Mouse (Mus musculus) kidney, embryonic 15.5 days (tissue): ENCODE data around the gene Syt2. TPM values are rescaled to one million over a fixed set of nuclear protein-coding genes. Genes with fewer than 3 reads are reported as not detected.

Source experiments
- ATAC-seq: fragments of 200-750 bp; cut with Nextera tagmentation; replicated peaks from 2 replicates; pipeline ENCODE4 v1.8.0; 2017; ENCODE audit warnings: moderate TSS enrichment; ENCODE audit not compliant: low FRiP score
- H3K27ac ChIP-seq: fragments of 300-500 bp; sonication (generic); 2 replicates; pipeline ENCODE4 v1.5.1; 2015; ENCODE audit warnings: mild to moderate bottlenecking, inconsistent platforms
- H3K27me3 ChIP-seq: fragments of 300-500 bp; sonication (generic); 2 replicates; pipeline ENCODE4 v1.6.1; 2015; ENCODE audit warnings: inconsistent platforms
- H3K36me3 ChIP-seq: fragments of 300-500 bp; sonication (generic); 2 replicates; pipeline ENCODE4 v1.6.1; 2015; ENCODE audit warnings: inconsistent platforms
- H3K4me1 ChIP-seq: fragments of 300-500 bp; sonication (generic); 2 replicates; pipeline ENCODE4 v1.6.1; 2015; ENCODE audit warnings: inconsistent platforms
- H3K4me2 ChIP-seq: fragments of 300-500 bp; sonication (generic); 2 replicates; pipeline ENCODE4 v1.6.1; 2015; ENCODE audit warnings: moderate library complexity, mild to moderate bottlenecking, inconsistent platforms
- H3K4me3 ChIP-seq: fragments of 300-500 bp; sonication (generic); replicated peaks from 2 replicates; pipeline ENCODE4 v1.5.1; 2015; ENCODE audit warnings: mild to moderate bottlenecking, inconsistent platforms
- H3K9ac ChIP-seq: fragments of 300-500 bp; sonication (generic); 2 replicates; pipeline ENCODE4 v1.6.1; 2015; ENCODE audit warnings: mild to moderate bottlenecking, inconsistent platforms
- H3K9me3 ChIP-seq: fragments of 300-500 bp; sonication (generic); replicated peaks from 2 replicates; pipeline ENCODE4 v1.6.1; 2016; ENCODE audit warnings: inconsistent platforms
- WGBS: fragments of 180-500 bp; shearing (Covaris S2); methylation state at CpG from one replicate; pipeline ENCODE4 v1.1.7; 2015; ENCODE audit warnings: mixed read lengths; 5-methylcytosine and 5-hydroxymethylcytosine counted together
- polyA plus RNA-seq: library from polyadenylated mRNA; unstranded; fragments of >200 nt; fragmentation: Nextera tagmentation; extraction: Ambion mirVana; gene quantifications from 2 replicates; pipeline ENCODE4 v1.2.1, GENCODE M21; 2015

Syt2 gene
- polyA plus RNA-seq, 1 experiment from 2014 or later: 1.5 TPM

DNA sequence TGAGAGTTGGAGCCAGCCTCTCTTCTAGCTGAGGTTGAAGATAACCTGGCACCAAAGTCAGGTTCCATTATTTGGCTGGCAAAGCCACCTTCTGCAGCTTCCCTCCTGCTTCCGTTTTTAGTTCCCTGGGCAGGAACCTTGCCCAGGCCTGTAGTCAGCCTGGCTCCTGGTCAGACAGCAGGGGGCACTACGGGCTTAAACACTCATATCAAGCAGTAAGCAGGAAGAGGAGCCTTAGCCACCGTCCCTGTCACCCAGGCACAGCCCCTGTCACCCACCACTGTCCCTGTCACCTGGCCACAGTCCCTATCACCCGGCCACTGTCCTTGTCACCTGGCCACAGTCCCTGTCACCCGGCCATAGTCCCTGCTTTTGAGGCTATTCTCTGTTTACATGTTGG is 78.8 kb downstream of the Syt2 start:
- H3K4me2 ChIP-seq: no peak overlapping the region
- H3K27me3 ChIP-seq: no peaks in the 10 kb centered on the region
- no peak for ATAC-seq
- no peak overlapping the region for H3K9ac ChIP-seq
- H3K4me1 ChIP-seq: peaks cover 37% of the 10 kb centered on the region
- H3K36me3 ChIP-seq: no peaks in the 10 kb centered on the region
- WGBS: 43% methylated on average over 5 of the region's 5 CpGs
- H3K4me3 ChIP-seq: no peak overlapping the region
- H3K9me3 ChIP-seq: no peaks in the 10 kb centered on the region
- no peak overlapping the region for H3K27ac ChIP-seq

DNA sequence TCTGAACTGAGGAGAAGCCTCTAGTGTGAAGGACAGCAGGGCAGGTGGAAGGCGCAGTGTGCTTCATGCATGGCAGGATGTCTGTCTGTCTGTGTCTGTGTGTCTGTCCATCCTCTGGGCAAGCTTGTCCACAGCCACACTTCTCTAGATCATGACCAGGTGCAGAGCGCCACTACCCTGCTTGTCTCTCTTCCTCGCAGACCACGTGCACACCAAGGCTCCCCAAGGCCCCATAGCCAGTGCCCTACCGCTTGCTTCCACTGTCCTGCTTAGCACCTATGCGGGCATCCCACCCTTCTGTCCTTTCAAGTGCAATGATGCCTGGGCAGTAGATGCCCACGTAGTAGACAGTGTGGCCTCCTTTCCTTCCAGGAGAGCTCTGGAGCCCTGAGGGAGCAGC is 80.0 kb downstream of the Syt2 start:
- 92% methylated on average over 7 of the region's 7 CpGs for WGBS
- Histone ChIP-seq H3K36me3 (no peaks in the 10 kb centered on the region), H3K27me3 (no peaks in the 10 kb centered on the region), H3K9me3 (no peaks in the 10 kb centered on the region), H3K4me3 (no peak overlapping the region), H3K9ac (no peak overlapping the region), H3K4me1 (peaks cover 37% of the 10 kb centered on the region), H3K4me2 (no peak overlapping the region), H3K27ac (no peak overlapping the region)
- ATAC-seq: no peak

DNA sequence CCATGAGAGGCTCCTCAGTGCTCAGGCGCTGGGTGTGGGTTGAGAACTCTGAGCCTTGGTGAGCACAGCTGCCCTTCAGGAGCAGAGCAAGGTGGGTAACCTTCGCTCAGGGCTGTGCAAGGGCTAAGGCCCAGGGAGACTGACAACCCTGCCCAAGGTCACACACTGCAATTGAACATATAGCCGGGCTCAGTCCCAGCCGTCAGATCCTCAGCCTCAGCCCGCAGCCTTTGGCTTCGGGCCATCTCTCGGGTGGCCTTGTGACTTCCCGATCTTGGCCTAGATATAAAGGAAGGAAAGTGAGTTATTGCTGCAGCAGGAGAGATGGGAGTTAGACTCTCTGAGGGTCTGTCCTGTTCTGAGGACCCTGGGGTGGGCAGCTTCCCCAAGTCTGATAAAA is 80.8 kb downstream of the Syt2 start:
- Histone ChIP-seq H3K4me3 (no peak overlapping the region), H3K9me3 (no peaks in the 10 kb centered on the region), H3K4me2 (no peak overlapping the region), H3K4me1 (peaks cover 37% of the 10 kb centered on the region), H3K9ac (no peak overlapping the region), H3K27ac (no peak overlapping the region), H3K27me3 (no peaks in the 10 kb centered on the region), H3K36me3 (no peaks in the 10 kb centered on the region)
- 57% methylated on average over 8 of the region's 8 CpGs for WGBS
- no peak for ATAC-seq

DNA sequence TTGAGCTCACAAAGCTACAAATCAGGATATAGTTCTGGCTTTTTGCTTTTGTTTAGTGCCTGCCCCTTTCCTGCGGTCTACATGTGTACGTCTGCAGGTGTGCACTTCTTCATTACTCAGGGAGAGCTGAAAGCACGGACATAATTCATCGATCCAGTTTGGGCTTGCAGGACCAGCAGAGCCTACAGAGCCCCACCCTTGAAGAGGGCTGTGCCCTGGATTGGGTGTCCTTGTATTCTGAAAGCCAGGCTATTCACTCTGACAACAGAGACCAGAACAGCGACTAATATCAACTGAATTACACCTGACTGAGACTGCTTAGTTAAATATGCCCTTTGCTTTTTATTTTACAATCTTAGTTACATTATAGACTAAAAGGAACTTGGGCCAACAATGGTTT is 87.2 kb downstream of the Syt2 start:
- peaks cover 21% of the 10 kb centered on the region for H3K4me1 ChIP-seq
- H3K9me3 ChIP-seq: no peaks in the 10 kb centered on the region
- H3K27me3 ChIP-seq: no peaks in the 10 kb centered on the region
- no peak overlapping the region for H3K9ac ChIP-seq
- no peak overlapping the region for H3K4me3 ChIP-seq
- ATAC-seq: no peak
- no peak overlapping the region for H3K4me2 ChIP-seq
- H3K27ac ChIP-seq: no peak overlapping the region
- no peaks in the 10 kb centered on the region for H3K36me3 ChIP-seq
- 78% methylated on average over 5 of the region's 5 CpGs for WGBS

DNA sequence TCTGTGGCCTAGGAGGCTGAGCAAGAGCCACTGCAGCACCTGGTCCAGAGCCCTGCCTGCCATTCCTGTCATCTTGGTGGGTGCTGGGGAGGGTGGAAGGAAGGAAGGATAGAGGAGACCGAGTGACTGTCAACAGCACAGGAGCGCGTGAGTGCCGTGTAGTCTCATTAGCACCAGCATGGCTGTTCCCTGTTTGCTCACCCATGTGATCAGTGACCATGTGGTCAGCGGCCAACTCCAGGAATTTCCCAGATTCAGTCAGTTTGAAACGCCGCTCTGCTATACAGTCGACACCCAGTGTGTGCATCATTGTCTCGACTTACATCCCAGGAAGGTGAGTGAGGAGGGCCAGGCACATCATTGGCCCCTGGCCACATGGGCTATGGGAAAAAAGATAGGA is 91.0 kb downstream of the Syt2 start:
- ATAC-seq: peak; percentile 56; the same call in 1 of the 2 replicates
- no peaks in the 10 kb centered on the region for H3K27me3 ChIP-seq
- WGBS: 43% methylated on average over 9 of the region's 9 CpGs

DNA sequence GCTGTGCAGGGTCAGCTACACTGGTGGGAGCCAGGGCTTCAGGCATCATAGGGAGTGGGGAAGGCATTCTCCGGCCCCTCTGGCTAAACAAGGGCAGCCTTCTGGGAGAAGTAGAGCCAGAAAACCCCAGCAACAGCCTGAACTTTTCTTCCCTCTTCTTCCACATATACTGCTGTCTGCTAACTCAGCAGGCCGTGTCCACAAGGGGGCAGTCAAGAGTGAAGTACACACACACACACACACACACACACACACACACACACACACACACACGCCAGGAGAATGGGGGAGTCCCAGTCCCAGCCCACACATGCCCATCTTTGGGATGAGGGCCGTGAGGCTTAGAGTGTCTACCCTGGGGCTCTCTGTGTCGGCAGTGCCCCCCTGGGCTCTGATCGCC is 95.0 kb downstream of the Syt2 start:
- no peak overlapping the region for H3K4me2 ChIP-seq
- 86% methylated on average over 6 of the region's 6 CpGs for WGBS
- 0 out of 2 replicates have a peak, but pooled peaks cover 4% of the 10 kb centered on the region for H3K36me3 ChIP-seq
- ATAC-seq: no peak
- no peak overlapping the region for H3K9ac ChIP-seq
- no peak overlapping the region for H3K4me3 ChIP-seq
- H3K27me3 ChIP-seq: no peaks in the 10 kb centered on the region
- no peaks in the 10 kb centered on the region for H3K9me3 ChIP-seq
- no peak overlapping the region for H3K27ac ChIP-seq
- peaks cover 5% of the 10 kb centered on the region; the same call in 1 of the 2 replicates for H3K4me1 ChIP-seq

More for the DNA sequence above, 91.0 kb downstream of the Syt2 start:
- H3K36me3 ChIP-seq: no peaks in the 10 kb centered on the region
- no peak overlapping the region for H3K9ac ChIP-seq
- H3K4me2 ChIP-seq: peak overlapping the region; percentile 28; the same call in 1 of the 2 replicates
- no peak overlapping the region for H3K27ac ChIP-seq
- no peak overlapping the region for H3K4me3 ChIP-seq
- no peaks in the 10 kb centered on the region for H3K9me3 ChIP-seq
- peaks cover 5% of the 10 kb centered on the region; the same call in 1 of the 2 replicates for H3K4me1 ChIP-seq

DNA sequence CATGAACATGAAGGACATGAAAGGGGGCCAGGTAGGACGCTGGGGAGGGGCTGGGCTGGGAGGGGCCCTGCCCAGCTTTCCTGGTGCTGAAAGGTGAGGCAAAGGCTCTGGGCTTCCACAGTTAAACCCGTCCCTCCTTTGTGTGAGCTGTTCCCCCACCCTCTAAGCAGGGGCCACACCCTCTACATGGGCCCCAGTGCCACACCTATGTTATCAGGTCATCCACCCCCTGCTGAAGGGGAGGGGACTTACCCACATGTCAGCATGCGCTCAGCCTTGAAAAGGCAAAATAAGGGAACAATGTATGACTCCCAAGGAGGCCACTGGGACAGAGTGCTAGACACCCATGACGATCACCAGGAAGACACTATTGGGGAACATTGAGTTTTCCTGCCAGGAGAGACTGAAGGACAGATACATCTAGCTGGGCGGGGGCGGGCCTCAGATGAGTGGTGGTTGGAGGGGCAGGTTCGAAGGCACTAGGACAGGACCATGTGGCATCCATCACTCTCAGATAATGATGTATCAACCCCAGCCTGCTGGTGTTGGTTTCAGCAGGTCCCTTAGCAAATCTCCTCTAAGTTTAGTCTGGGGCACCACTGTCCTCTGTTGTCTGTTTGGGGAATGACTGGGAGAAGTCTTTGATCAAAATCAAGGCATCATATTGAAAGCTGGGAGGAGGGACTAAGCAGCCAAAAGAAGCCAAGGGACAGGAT is 95.6 kb downstream of the Syt2 start:
- H3K4me3 ChIP-seq: no peak overlapping the region
- peak; percentile 53; the same call in 1 of the 2 replicates for ATAC-seq
- no peaks in the 10 kb centered on the region for H3K9me3 ChIP-seq
- H3K4me1 ChIP-seq: peaks cover 5% of the 10 kb centered on the region; the same call in 1 of the 2 replicates
- no peak overlapping the region for H3K9ac ChIP-seq
- WGBS: 73% methylated on average over 7 of the region's 7 CpGs
- 0 out of 2 replicates have a peak, but pooled peaks cover 4% of the 10 kb centered on the region for H3K36me3 ChIP-seq
- H3K4me2 ChIP-seq: no peak overlapping the region
- H3K27ac ChIP-seq: no peak overlapping the region
- H3K27me3 ChIP-seq: no peaks in the 10 kb centered on the region

DNA sequence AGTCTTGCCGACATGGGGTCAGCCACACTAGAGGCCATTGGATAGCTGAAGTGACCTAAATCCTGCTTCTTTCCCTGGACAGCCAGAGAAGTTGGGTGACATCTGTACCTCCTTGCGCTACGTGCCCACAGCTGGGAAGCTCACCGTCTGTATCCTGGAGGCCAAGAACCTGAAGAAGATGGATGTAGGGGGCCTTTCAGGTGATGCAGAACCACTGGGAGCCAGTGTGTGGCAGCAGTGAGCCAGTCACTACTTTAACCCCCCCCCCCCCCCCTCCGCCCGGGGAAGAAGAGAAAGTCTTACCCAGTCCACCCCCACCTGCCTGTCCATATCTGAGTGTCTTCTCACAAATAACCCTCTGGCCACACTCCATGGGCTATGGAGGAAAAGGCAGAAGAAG is 99.2 kb downstream of the Syt2 start:
- 52% methylated on average over 6 of the region's 6 CpGs for WGBS
- no peak overlapping the region for H3K4me3 ChIP-seq
- 0 out of 2 replicates have a peak, but pooled peaks cover 4% of the 10 kb centered on the region for H3K36me3 ChIP-seq
- no peak for ATAC-seq
- H3K4me2 ChIP-seq: no peak overlapping the region
- H3K9me3 ChIP-seq: no peaks in the 10 kb centered on the region
- H3K4me1 ChIP-seq: peaks cover 11% of the 10 kb centered on the region; the same call in 1 of the 2 replicates
- H3K27me3 ChIP-seq: no peaks in the 10 kb centered on the region
- H3K9ac ChIP-seq: no peak overlapping the region
- H3K27ac ChIP-seq: no peak overlapping the region

DNA sequence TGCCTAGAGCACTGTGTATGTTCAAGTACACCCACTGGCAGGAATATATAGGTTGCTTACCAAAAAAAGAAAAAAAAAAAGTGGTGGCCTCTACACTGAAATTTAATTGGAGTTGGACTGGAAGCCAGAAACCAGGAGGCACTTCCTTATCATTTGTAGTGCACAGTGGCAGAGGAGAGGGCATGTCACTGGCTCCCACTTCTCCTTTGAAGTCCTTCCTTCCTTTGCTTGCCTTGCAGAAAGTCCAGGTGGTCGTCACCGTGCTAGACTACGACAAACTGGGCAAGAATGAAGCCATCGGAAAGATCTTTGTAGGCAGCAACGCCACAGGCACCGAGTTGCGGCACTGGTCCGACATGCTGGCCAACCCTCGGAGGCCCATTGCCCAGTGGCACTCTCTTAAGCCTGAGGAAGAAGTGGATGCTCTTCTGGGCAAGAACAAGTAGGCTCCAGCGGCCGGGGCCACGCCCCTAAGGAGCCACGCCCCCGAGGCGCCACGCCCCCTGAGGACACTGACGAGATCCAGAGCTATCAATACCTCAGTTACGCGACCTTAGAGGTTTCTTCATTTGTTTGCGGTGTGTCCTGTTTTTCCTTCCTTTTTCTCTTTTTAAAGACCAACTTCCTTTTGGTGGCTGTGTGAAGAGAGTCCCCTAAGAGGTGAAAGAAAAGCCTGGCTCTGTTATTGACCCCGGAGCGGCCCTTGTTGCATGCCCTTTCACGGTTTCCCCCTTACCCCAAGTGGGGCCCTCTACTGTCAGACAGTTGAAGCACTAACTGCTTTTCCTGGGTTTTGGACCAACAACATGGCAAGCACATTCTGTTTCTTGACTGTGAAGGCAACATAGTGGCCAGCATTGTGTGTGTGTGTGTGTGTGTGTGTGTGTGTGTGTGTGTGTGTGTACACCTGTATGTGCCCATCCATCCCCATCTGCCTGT is 101.0 kb downstream of the Syt2 start:
- ATAC-seq: no peak
- Histone ChIP-seq H3K4me1 (peaks cover 18% of the 10 kb centered on the region), H3K27ac (no peak overlapping the region), H3K36me3 (0 out of 2 replicates have a peak, but pooled peaks cover 4% of the 10 kb centered on the region), H3K4me3 (no peak overlapping the region), H3K9ac (no peak overlapping the region), H3K4me2 (peak overlapping the region; percentile 37), H3K9me3 (no peaks in the 10 kb centered on the region), H3K27me3 (no peaks in the 10 kb centered on the region)
- 28% methylated on average over 23 of the region's 23 CpGs for whole genome bisulfite sequencing

DNA sequence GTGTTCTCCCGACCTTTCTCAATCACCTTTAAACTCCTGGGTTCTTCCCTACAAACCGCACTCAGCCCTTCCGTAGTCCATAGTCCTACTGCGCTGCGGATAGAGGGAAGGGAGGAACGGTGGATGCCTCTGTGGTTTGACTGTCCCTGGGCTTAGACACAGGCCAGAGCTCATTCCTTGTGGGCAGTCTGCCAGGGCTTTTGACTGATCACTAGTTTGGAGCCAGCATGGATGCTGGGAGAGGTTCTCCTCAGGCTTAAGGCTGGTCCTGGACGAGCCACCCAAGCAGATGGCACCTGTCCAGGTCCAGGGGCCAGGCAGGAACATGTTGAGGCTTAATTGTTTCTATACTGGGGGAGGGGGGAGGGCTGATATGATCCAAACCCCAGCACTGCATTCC is 103.4 kb downstream of the Syt2 start:
- no peaks in the 10 kb centered on the region for H3K9me3 ChIP-seq
- no peak for ATAC-seq
- H3K27ac ChIP-seq: no peak overlapping the region
- no peak overlapping the region for H3K9ac ChIP-seq
- WGBS: 81% methylated on average over 7 of the region's 7 CpGs
- no peaks in the 10 kb centered on the region for H3K27me3 ChIP-seq
- no peak overlapping the region for H3K4me2 ChIP-seq
- H3K4me3 ChIP-seq: no peak overlapping the region
- peaks cover 42% of the 10 kb centered on the region for H3K4me1 ChIP-seq
- no peaks in the 10 kb centered on the region for H3K36me3 ChIP-seq

DNA sequence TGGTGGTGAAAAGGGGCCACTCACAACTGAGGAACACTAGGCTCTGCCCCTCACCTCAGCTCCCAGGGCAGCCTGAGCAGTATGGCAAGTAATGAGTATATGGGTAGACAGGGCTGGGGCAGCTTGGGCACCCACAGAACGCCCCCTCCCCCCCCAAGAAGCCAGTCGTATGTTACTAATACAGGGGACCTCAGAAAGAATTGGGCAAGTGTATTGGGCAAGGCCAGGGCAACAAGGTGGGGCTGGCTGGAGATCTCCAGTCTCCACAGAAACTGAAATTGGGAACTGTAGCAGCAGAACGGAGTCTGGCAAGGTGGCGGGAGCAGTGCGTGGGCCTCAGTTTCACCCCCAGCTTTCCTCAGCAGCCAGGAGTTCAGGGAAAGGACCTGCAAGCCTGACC is 106.0 kb downstream of the Syt2 start:
- Histone ChIP-seq H3K27me3 (no peaks in the 10 kb centered on the region), H3K4me3 (no peak overlapping the region), H3K36me3 (no peaks in the 10 kb centered on the region), H3K4me1 (peaks cover 65% of the 10 kb centered on the region), H3K9ac (no peak overlapping the region), H3K9me3 (no peaks in the 10 kb centered on the region), H3K27ac (no peak overlapping the region), H3K4me2 (no peak overlapping the region)
- 86% methylated on average over 5 of the region's 5 CpGs for WGBS
- ATAC-seq: no peak
